Mouse (Mus musculus): ENCODE measurements around the gene Azin2. TPM values are rescaled to one million over a fixed set of nuclear protein-coding genes. Genes with fewer than 3 reads are reported as not detected.

Azin2 gene
- total and polyA plus RNA-seq, 2 experiments, result 1.7 to 5.7 TPM

GRCm38 (mm10) chr4:128923603-128924002 is 38.6 kb downstream of the Azin2 start:
- 95% methylated on average over 3 of the region's 3 CpGs for WGBS
- H3K27me3 ChIP-seq (ENCODE audit: control insufficient read depth, insufficient read depth, low read length), result no peaks in the 10 kb centered on the region
- no peak for DNase-seq (ENCODE audit: extremely low read depth, low read depth, low spot score)
- H3K79me2 ChIP-seq (ENCODE audit: control insufficient read depth, insufficient read depth, low read length), result no peaks in the 10 kb centered on the region
- H3K4me3 ChIP-seq (ENCODE audit: insufficient read depth, low read depth, low read length), result no peak overlapping the region
- no peaks in the 10 kb centered on the region for H3K36me3 ChIP-seq (ENCODE audit: control insufficient read depth, insufficient read depth, low read length)
- H3K27ac ChIP-seq (replicated peaks; ENCODE audit: insufficient read depth, low read depth, low read length), result no peak overlapping the region
- TF ChIP-seq CTCF (IDR thresholded peaks at IDR 0.05; ENCODE audit: low read depth, low read length) (no peak), POLR2A (IDR thresholded peaks at IDR 0.05; ENCODE audit: extremely low read depth, insufficient read depth, low read length) (no peak)
- H3K4me1 ChIP-seq (ENCODE audit: control insufficient read depth, insufficient read depth, low read length), result no peaks in the 10 kb centered on the region; the same call in 1 of the 2 replicates
- no peak overlapping the region for H3K9ac ChIP-seq (ENCODE audit: low read depth, low read length)

- H3K27ac ChIP-seq (replicated peaks; ENCODE audit: insufficient read depth, low read depth, low read length), result no peak overlapping the region
- H3K9ac ChIP-seq (ENCODE audit: low read depth, low read length), result no peak overlapping the region
- no peak overlapping the region for H3K4me3 ChIP-seq (ENCODE audit: insufficient read depth, low read depth, low read length)
- 32% methylated on average over 10 of the region's 10 CpGs for WGBS
- no peak for DNase-seq (ENCODE audit: extremely low read depth, low read depth, low spot score)
- TF ChIP-seq POLR2A (IDR thresholded peaks at IDR 0.05; ENCODE audit: extremely low read depth, insufficient read depth, low read length), result no peak
- no peak for TF ChIP-seq CTCF (IDR thresholded peaks at IDR 0.05; ENCODE audit: low read depth, low read length)
- H3K36me3 ChIP-seq (ENCODE audit: control insufficient read depth, insufficient read depth, low read length), result no peaks in the 10 kb centered on the region
- H3K27me3 ChIP-seq (ENCODE audit: control insufficient read depth, insufficient read depth, low read length), result no peaks in the 10 kb centered on the region
- no peaks in the 10 kb centered on the region for H3K4me1 ChIP-seq (ENCODE audit: control insufficient read depth, insufficient read depth, low read length)
- H3K79me2 ChIP-seq (ENCODE audit: control insufficient read depth, insufficient read depth, low read length), result no peaks in the 10 kb centered on the region
These were observed 43.1 kb downstream of the Azin2 start for GRCm38 (mm10) chr4:128919106-128919505.

- peak; percentile 7 for DNase-seq (ENCODE audit: extremely low read depth, low read depth, low spot score)
- Histone ChIP-seq H3K36me3 (ENCODE audit: control insufficient read depth, insufficient read depth, low read length) (no peaks in the 10 kb centered on the region), H3K4me3 (ENCODE audit: insufficient read depth, low read depth, low read length) (no peak overlapping the region), H3K4me1 (ENCODE audit: control insufficient read depth, insufficient read depth, low read length) (no peaks in the 10 kb centered on the region), H3K9ac (ENCODE audit: low read depth, low read length) (no peak overlapping the region), H3K79me2 (ENCODE audit: control insufficient read depth, insufficient read depth, low read length) (no peaks in the 10 kb centered on the region), H3K27me3 (ENCODE audit: control insufficient read depth, insufficient read depth, low read length) (no peaks in the 10 kb centered on the region), H3K27ac (replicated peaks; ENCODE audit: insufficient read depth, low read depth, low read length) (no peak overlapping the region)
- TF ChIP-seq POLR2A (IDR thresholded peaks at IDR 0.05; ENCODE audit: extremely low read depth, insufficient read depth, low read length) (no peak), CTCF (IDR thresholded peaks at IDR 0.05; ENCODE audit: low read depth, low read length) (no peak)
- WGBS, result 28% methylated on average over 3 of the region's 3 CpGs
These were observed 44.1 kb downstream of the Azin2 start for GRCm38 (mm10) chr4:128918187-128918586.

- TF ChIP-seq POLR2A (IDR thresholded peaks at IDR 0.05; ENCODE audit: extremely low read depth, insufficient read depth, low read length) (no peak), CTCF (IDR thresholded peaks at IDR 0.05; ENCODE audit: low read depth, low read length) (no peak)
- Histone ChIP-seq H3K36me3 (ENCODE audit: control insufficient read depth, insufficient read depth, low read length) (no peaks in the 10 kb centered on the region), H3K27ac (replicated peaks; ENCODE audit: insufficient read depth, low read depth, low read length) (no peak overlapping the region), H3K9ac (ENCODE audit: low read depth, low read length) (no peak overlapping the region), H3K4me1 (ENCODE audit: control insufficient read depth, insufficient read depth, low read length) (no peaks in the 10 kb centered on the region), H3K79me2 (ENCODE audit: control insufficient read depth, insufficient read depth, low read length) (no peaks in the 10 kb centered on the region), H3K27me3 (ENCODE audit: control insufficient read depth, insufficient read depth, low read length) (no peaks in the 10 kb centered on the region), H3K4me3 (ENCODE audit: insufficient read depth, low read depth, low read length) (no peak overlapping the region)
- WGBS, result 84% methylated on average over 6 of the region's 6 CpGs
- DNase-seq (ENCODE audit: extremely low read depth, low read depth, low spot score), result no peak
These were observed 44.5 kb downstream of the Azin2 start for GRCm38 (mm10) chr4:128917756-128918155.

- TF ChIP-seq CTCF (IDR thresholded peaks at IDR 0.05; ENCODE audit: low read depth, low read length), result no peak
- no peak for TF ChIP-seq POLR2A (IDR thresholded peaks at IDR 0.05; ENCODE audit: extremely low read depth, insufficient read depth, low read length)
- no peak overlapping the region for H3K9ac ChIP-seq (ENCODE audit: low read depth, low read length)
These were observed 45.1 kb downstream of the Azin2 start for GRCm38 (mm10) chr4:128917119-128917518.

GRCm38 (mm10) chr4:128913794-128914193 is 48.4 kb downstream of the Azin2 start:
- H3K27me3 ChIP-seq (ENCODE audit: control insufficient read depth, insufficient read depth, low read length), result no peaks in the 10 kb centered on the region
- H3K9ac ChIP-seq (ENCODE audit: low read depth, low read length), result no peak overlapping the region
- DNase-seq (ENCODE audit: extremely low read depth, low read depth, low spot score), result no peak
- no peaks in the 10 kb centered on the region for H3K4me1 ChIP-seq (ENCODE audit: control insufficient read depth, insufficient read depth, low read length)
- no peaks in the 10 kb centered on the region for H3K36me3 ChIP-seq (ENCODE audit: control insufficient read depth, insufficient read depth, low read length)
- no peak overlapping the region for H3K4me3 ChIP-seq (ENCODE audit: insufficient read depth, low read depth, low read length)
- TF ChIP-seq POLR2A (IDR thresholded peaks at IDR 0.05; ENCODE audit: extremely low read depth, insufficient read depth, low read length) (no peak), CTCF (IDR thresholded peaks at IDR 0.05; ENCODE audit: low read depth, low read length) (no peak)
- WGBS, result 25% methylated on average over 4 of the region's 4 CpGs
- no peaks in the 10 kb centered on the region for H3K79me2 ChIP-seq (ENCODE audit: control insufficient read depth, insufficient read depth, low read length)
- no peak overlapping the region for H3K27ac ChIP-seq (replicated peaks; ENCODE audit: insufficient read depth, low read depth, low read length)

More at GRCm38 (mm10) chr4:128917119-128917518, 45.1 kb downstream of the Azin2 start:
- no peaks in the 10 kb centered on the region for H3K27me3 ChIP-seq (ENCODE audit: control insufficient read depth, insufficient read depth, low read length)
- H3K4me3 ChIP-seq (ENCODE audit: insufficient read depth, low read depth, low read length), result no peak overlapping the region
- WGBS, result 70% methylated on average over 3 of the region's 3 CpGs
- no peak overlapping the region for H3K27ac ChIP-seq (replicated peaks; ENCODE audit: insufficient read depth, low read depth, low read length)
- H3K36me3 ChIP-seq (ENCODE audit: control insufficient read depth, insufficient read depth, low read length), result no peaks in the 10 kb centered on the region
- DNase-seq (ENCODE audit: extremely low read depth, low read depth, low spot score), result no peak
- H3K79me2 ChIP-seq (ENCODE audit: control insufficient read depth, insufficient read depth, low read length), result no peaks in the 10 kb centered on the region
- H3K4me1 ChIP-seq (ENCODE audit: control insufficient read depth, insufficient read depth, low read length), result no peaks in the 10 kb centered on the region
